Mouse (Mus musculus): ENCODE measurements around the gene Psg21. TPM values are rescaled to one million over a fixed set of nuclear protein-coding genes. Genes with fewer than 3 reads are reported as not detected.
"Not testable (repeated sequence)": the region's sequence is repeated elsewhere in the genome, so short reads cannot be mapped to it uniquely, and the experiment has no call there.

The Psg21 gene
- polyA plus RNA-seq (2015; fragmentation: Nextera tagmentation; extraction: Ambion mirVana) = not detected in 2 replicates

DNA sequence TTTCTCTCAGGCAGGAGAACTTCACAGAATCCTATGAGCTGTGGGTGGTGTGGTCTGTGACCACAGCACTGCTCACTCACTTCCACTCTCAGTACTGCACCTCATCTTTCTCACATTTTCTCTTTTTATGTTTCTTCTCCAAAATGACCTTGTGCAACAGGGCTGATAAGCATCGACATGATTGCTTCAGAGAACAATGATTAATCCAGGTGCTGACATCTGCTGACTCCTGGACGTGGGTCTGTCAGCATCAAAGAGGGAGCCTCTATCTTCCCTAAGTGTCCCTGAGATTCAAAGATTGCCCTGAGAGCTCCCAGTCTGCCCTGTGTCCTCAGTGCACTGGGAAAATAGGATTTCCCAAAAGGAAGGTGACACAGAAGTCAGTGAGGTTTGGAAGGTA, at the start of gene Psg21:
Gene Psg21 (minus strand): TSS at position 101 of the 400 bp plus-strand sequence.
- not testable (repeated sequence) for H3K4me1 ChIP-seq (replicated peaks; ENCODE audit: control insufficient read depth, insufficient read depth); H3K4me2 ChIP-seq (replicated peaks; ENCODE audit: low read depth); ATAC-seq (ENCODE audit: low FRiP score, low TSS enrichment); H3K4me3 ChIP-seq (ENCODE audit: low read depth, low read length); DNase-seq (ENCODE audit: low spot score); H3K27ac ChIP-seq (replicated peaks); H3K36me3 ChIP-seq (ENCODE audit: control insufficient read depth, insufficient read depth, low read length); H3K9ac ChIP-seq (ENCODE audit: low read length); H3K27me3 ChIP-seq (ENCODE audit: control insufficient read depth, insufficient read depth, low read length); H3K9me3 ChIP-seq (ENCODE audit: control insufficient read depth, low read length)
- WGBS = 20% methylated on average over 1 of the region's 2 CpGs

DNA sequence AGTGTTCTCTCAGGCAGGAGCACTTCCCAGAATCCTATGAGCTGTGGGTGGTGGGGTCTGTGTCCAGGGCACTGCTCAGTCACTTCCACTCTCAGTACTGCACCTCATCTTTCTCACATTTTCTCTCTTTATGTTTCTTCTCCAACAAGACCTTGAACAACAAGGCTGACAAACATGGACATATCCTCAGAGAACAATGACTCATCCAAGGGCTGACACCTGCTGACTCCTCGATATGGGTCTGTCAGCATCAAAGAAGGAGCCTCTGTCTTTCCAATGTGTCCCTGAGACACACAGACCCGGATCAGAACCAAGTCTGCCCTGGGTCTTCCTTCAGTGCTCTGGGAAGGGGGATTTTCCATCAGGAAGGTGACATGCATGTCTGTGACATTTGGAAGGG, 29.6 kb upstream of the Psg21 start, which contains the start of gene Psg20:
Gene Psg20 (minus strand): TSS at position 101 of the 400 bp plus-strand sequence.
- no peak within 1 kb of the TSS for H3K4me3 ChIP-seq (ENCODE audit: low read depth, low read length)
- no peaks in the 10 kb centered on the region for H3K27me3 ChIP-seq (ENCODE audit: control insufficient read depth, insufficient read depth, low read length)
- no peak within 1 kb of the TSS for H3K4me2 ChIP-seq (replicated peaks; ENCODE audit: low read depth)
- 65% methylated on average over 2 of the region's 2 CpGs for WGBS
- ATAC-seq (ENCODE audit: low FRiP score, low TSS enrichment) = no peak
- no peak for DNase-seq (ENCODE audit: low spot score)
- H3K4me1 ChIP-seq (replicated peaks; ENCODE audit: control insufficient read depth, insufficient read depth) = no peaks in the 10 kb centered on the region
- H3K9ac ChIP-seq (ENCODE audit: low read length) = no peak within 1 kb of the TSS
- H3K27ac ChIP-seq (replicated peaks) = no peak within 1 kb of the TSS
- TF ChIP-seq CTCF (IDR thresholded peaks at IDR 0.05; ENCODE audit: low read depth) (no peak), EP300 (optimal IDR thresholded peaks at IDR 0.05) (no peak)
- H3K9me3 ChIP-seq (ENCODE audit: control insufficient read depth, low read length) = no peaks in the 10 kb centered on the region
- H3K36me3 ChIP-seq (ENCODE audit: control insufficient read depth, insufficient read depth, low read length) = no peaks in the 10 kb centered on the region

DNA sequence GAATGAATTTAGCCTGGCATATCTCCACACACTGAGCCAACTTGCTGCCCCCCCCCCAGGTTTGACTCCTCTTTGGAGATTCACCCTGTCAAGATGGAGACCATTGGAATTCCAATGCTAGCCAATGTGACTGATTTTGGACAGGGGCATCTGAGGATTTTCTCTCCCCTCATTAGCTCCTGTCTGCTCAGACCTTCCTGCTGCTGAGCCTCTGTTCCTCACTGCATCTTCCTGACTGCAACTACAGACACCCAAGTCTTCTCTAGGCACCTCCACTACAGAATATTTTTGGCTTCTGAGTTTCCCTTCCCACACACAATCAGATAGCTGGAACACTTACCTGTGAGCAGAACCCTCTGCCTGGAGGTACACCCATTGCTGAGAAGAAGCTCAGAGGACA, 29.1 kb upstream of the Psg21 start:
- DNase-seq (ENCODE audit: low spot score) (no peak), ATAC-seq (ENCODE audit: low FRiP score, low TSS enrichment) (no peak)
- no peak for TF ChIP-seq EP300 (optimal IDR thresholded peaks at IDR 0.05)
- TF ChIP-seq CTCF (IDR thresholded peaks at IDR 0.05; ENCODE audit: low read depth) = no peak
- Histone ChIP-seq H3K27me3 (ENCODE audit: control insufficient read depth, insufficient read depth, low read length) (no peaks in the 10 kb centered on the region), H3K9me3 (ENCODE audit: control insufficient read depth, low read length) (no peaks in the 10 kb centered on the region), H3K27ac (replicated peaks) (no peak overlapping the region), H3K4me1 (replicated peaks; ENCODE audit: control insufficient read depth, insufficient read depth) (no peaks in the 10 kb centered on the region), H3K4me2 (replicated peaks; ENCODE audit: low read depth) (no peak overlapping the region), H3K36me3 (ENCODE audit: control insufficient read depth, insufficient read depth, low read length) (no peaks in the 10 kb centered on the region), H3K4me3 (ENCODE audit: low read depth, low read length) (no peak overlapping the region), H3K9ac (ENCODE audit: low read length) (no peak overlapping the region)

DNA sequence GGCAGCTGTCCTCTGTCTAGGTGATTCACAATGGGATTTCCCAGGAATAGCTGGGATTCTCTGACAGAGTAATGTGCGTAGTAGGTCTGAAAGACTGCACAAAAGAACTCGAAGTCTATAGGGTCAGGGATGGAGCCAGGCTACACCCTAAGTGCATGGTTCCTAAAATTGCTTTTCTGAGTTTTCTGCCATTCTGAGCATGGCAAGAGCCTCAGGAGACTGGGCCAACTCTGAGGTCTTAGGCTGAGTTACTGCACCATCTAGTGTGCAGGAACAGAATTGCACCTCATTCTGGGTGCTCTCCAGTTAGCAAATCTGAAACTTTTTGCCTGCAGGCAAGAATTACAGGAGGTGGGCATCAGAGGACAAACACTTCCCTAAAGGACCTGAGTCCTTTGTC, 23.2 kb upstream of the Psg21 start:
- no peak overlapping the region for H3K27ac ChIP-seq (replicated peaks)
- no peaks in the 10 kb centered on the region for H3K4me1 ChIP-seq (replicated peaks; ENCODE audit: control insufficient read depth, insufficient read depth)
- ATAC-seq (ENCODE audit: low FRiP score, low TSS enrichment) (no peak), DNase-seq (ENCODE audit: low spot score) (peak; percentile 32)
- no peaks in the 10 kb centered on the region for H3K36me3 ChIP-seq (ENCODE audit: control insufficient read depth, insufficient read depth, low read length)
- no peak for TF ChIP-seq EP300 (optimal IDR thresholded peaks at IDR 0.05)
- peak; percentile 79 for TF ChIP-seq CTCF (IDR thresholded peaks at IDR 0.05; ENCODE audit: low read depth)
- H3K27me3 ChIP-seq (ENCODE audit: control insufficient read depth, insufficient read depth, low read length) = no peaks in the 10 kb centered on the region
- 50% methylated on average over 2 of the region's 2 CpGs for WGBS
- H3K9me3 ChIP-seq (ENCODE audit: control insufficient read depth, low read length) = no peaks in the 10 kb centered on the region
- no peak overlapping the region for H3K4me2 ChIP-seq (replicated peaks; ENCODE audit: low read depth)
- no peak overlapping the region for H3K4me3 ChIP-seq (ENCODE audit: low read depth, low read length)
- H3K9ac ChIP-seq (ENCODE audit: low read length) = no peak overlapping the region

- not testable (repeated sequence) for H3K9me3 ChIP-seq (ENCODE audit: control insufficient read depth, low read length); H3K4me2 ChIP-seq (replicated peaks; ENCODE audit: low read depth); H3K36me3 ChIP-seq (ENCODE audit: control insufficient read depth, insufficient read depth, low read length); H3K9ac ChIP-seq (ENCODE audit: low read length); H3K4me1 ChIP-seq (replicated peaks; ENCODE audit: control insufficient read depth, insufficient read depth); H3K4me3 ChIP-seq (ENCODE audit: low read depth, low read length); H3K27ac ChIP-seq (replicated peaks); DNase-seq (ENCODE audit: low spot score); H3K27me3 ChIP-seq (ENCODE audit: control insufficient read depth, insufficient read depth, low read length); ATAC-seq (ENCODE audit: low FRiP score, low TSS enrichment)
- 70% methylated on average over 8 of the region's 8 CpGs for WGBS
Observed at GRCm38 (mm10) chr7:18626921-18627320, 29.6 kb downstream of the Psg21 start.

DNA sequence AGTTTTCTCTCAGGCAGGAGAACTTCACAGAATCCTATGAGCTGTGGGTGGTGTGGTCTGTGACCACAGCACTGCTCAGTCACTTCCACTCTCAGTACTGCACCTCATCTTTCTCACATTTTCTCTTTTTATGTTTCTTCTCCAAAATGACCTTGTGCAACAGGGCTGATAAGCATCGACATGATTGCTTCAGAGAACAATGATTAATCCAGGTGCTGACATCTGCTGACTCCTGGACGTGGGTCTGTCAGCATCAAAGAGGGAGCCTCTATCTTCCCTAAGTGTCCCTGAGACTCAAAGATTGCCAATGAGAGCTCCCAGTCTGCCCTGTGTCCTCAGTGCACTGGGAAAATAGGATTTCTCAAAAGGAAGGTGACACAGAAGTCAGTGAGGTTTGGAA, 40.1 kb downstream of the Psg21 start, which contains the start of gene Psg23:
Gene Psg23 (minus strand): TSS at position 101 of the 400 bp plus-strand sequence.
- 33% methylated on average over 1 of the region's 2 CpGs for WGBS

More for the DNA sequence above, 40.1 kb downstream of the Psg21 start, which contains the start of gene Psg23:
- not testable (repeated sequence) for H3K27me3 ChIP-seq (ENCODE audit: control insufficient read depth, insufficient read depth, low read length); H3K4me1 ChIP-seq (replicated peaks; ENCODE audit: control insufficient read depth, insufficient read depth); DNase-seq (ENCODE audit: low spot score); H3K4me3 ChIP-seq (ENCODE audit: low read depth, low read length); ATAC-seq (ENCODE audit: low FRiP score, low TSS enrichment); H3K9me3 ChIP-seq (ENCODE audit: control insufficient read depth, low read length); H3K27ac ChIP-seq (replicated peaks); H3K9ac ChIP-seq (ENCODE audit: low read length); H3K36me3 ChIP-seq (ENCODE audit: control insufficient read depth, insufficient read depth, low read length); H3K4me2 ChIP-seq (replicated peaks; ENCODE audit: low read depth)

Other genes starting within 250 kb of the Psg21 start
- not detected in 2 replicates for gene Psg28, start 224.7 kb downstream of the Psg21 start, polyA plus RNA-seq (2015; fragmentation: Nextera tagmentation; extraction: Ambion mirVana)
- gene Psg26, start 172.5 kb downstream of the Psg21 start, polyA plus RNA-seq (2015; fragmentation: Nextera tagmentation; extraction: Ambion mirVana) = not detected in 2 replicates
- gene Psg25, start 124.5 kb downstream of the Psg21 start, polyA plus RNA-seq (2015; fragmentation: Nextera tagmentation; extraction: Ambion mirVana) = not detected in 2 replicates
- not detected in 2 replicates for gene Psg27, start 89.4 kb downstream of the Psg21 start, polyA plus RNA-seq (2015; fragmentation: Nextera tagmentation; extraction: Ambion mirVana)
- not detected in 2 replicates for gene Psg23, start 40.2 kb downstream of the Psg21 start, polyA plus RNA-seq (2015; fragmentation: Nextera tagmentation; extraction: Ambion mirVana)
- not detected in 2 replicates for gene Psg20, start 29.5 kb upstream of the Psg21 start, polyA plus RNA-seq (2015; fragmentation: Nextera tagmentation; extraction: Ambion mirVana)
- not detected in 2 replicates for gene Psg22, start 61.4 kb upstream of the Psg21 start, polyA plus RNA-seq (2015; fragmentation: Nextera tagmentation; extraction: Ambion mirVana)
- gene Psg19, start 141.8 kb upstream of the Psg21 start, polyA plus RNA-seq (2015; fragmentation: Nextera tagmentation; extraction: Ambion mirVana) = not detected in 2 replicates
- gene Psg17, start 164.9 kb upstream of the Psg21 start, polyA plus RNA-seq (2015; fragmentation: Nextera tagmentation; extraction: Ambion mirVana) = 0.06 and 0.08 TPM in 2 replicates
- gene Mill2, start 183.2 kb upstream of the Psg21 start, polyA plus RNA-seq (2015; fragmentation: Nextera tagmentation; extraction: Ambion mirVana) = 1.3 and 1.4 TPM in 2 replicates
- 103 and 110 TPM in 2 replicates for gene Pglyrp1, start 214.6 kb upstream of the Psg21 start, polyA plus RNA-seq (2015; fragmentation: Nextera tagmentation; extraction: Ambion mirVana)